Mouse (Mus musculus) CH12.LX (cell line): ENCODE data around the gene Trappc3. TPM values are rescaled to one million over a fixed set of nuclear protein-coding genes. Genes with fewer than 3 reads are reported as not detected.

Source experiments
- DNase-seq: peaks from one replicate; pipeline ENCODE4 v3.0.0-alpha.2; 2013; ENCODE audit errors: extremely low read depth
- H3K27ac ChIP-seq: 2 replicates; pipeline ENCODE4 v1.5.1; 2012; ENCODE audit warnings: low read depth, mild to moderate bottlenecking, control low read depth, moderate library complexity; ENCODE audit not compliant: insufficient read depth
- H3K27me3 ChIP-seq: replicated peaks from 2 replicates; pipeline ENCODE3; 2012; ENCODE audit warnings: inconsistent platforms
- H3K36me3 ChIP-seq, 2 experiments: replicated peaks in 1 of 2; 2 replicates each; pipeline versions ENCODE3 to v1.6.1; 2012; ENCODE audit warnings: inconsistent platforms in 1 of 2, low read length in 1 of 2, mild to moderate bottlenecking in 1 of 2, mixed read lengths in 1 of 2, moderate library complexity in 1 of 2; ENCODE audit not compliant: control insufficient read depth in 1 of 2, insufficient read depth in 1 of 2
- H3K4me1 ChIP-seq, 2 experiments: 2 replicates each; pipeline ENCODE4 v1.6.1; 2012; ENCODE audit warnings: inconsistent platforms in 1 of 2, moderate library complexity in 1 of 2; ENCODE audit not compliant: insufficient read depth in 2 of 2, control insufficient read depth in 1 of 2
- H3K4me2 ChIP-seq: 2 replicates; pipeline ENCODE4 v1.6.1; 2012; ENCODE audit warnings: low read depth, mild to moderate bottlenecking, control low read depth; ENCODE audit not compliant: poor library complexity, insufficient read depth, severe bottlenecking
- H3K4me3 ChIP-seq, 3 experiments: fragments of 150-350 bp in 1 of 3; sonication (generic) in 1 of 3; replicated peaks in 1 of 3; 2 replicates each; pipeline versions ENCODE3 to v1.5.1; 2011 to 2012; ENCODE audit warnings: low read depth in 2 of 3, low read length in 2 of 3, mild to moderate bottlenecking in 2 of 3, moderate library complexity in 2 of 3, control low read depth in 1 of 3, improper control_type of control experiment in 1 of 3, inconsistent platforms in 1 of 3, mixed read lengths in 1 of 3; ENCODE audit not compliant: poor library complexity in 1 of 3
- H3K79me2 ChIP-seq: replicated peaks from 2 replicates; pipeline ENCODE4 v1.6.1; 2012; ENCODE audit warnings: mild to moderate bottlenecking, moderate library complexity; ENCODE audit not compliant: control insufficient read depth, poor library complexity, insufficient read depth, severe bottlenecking; ENCODE audit errors: extremely low read depth
- H3K9ac ChIP-seq: 2 replicates; pipeline ENCODE4 v1.6.1; 2012; ENCODE audit warnings: low read depth, mild to moderate bottlenecking, control low read depth, moderate library complexity; ENCODE audit not compliant: insufficient read depth
- H3K9me3 ChIP-seq: replicated peaks from 2 replicates; pipeline ENCODE3; 2012; ENCODE audit warnings: low read length, inconsistent platforms, mixed read lengths
- BHLHE40 ChIP-seq: IDR thresholded peaks from 2 replicates; pipeline ENCODE4 v1.6.1; 2011; ENCODE audit warnings: mild to moderate bottlenecking, low read depth, low read length, improper control_type of control experiment
- CHD1 ChIP-seq: IDR thresholded peaks from 2 replicates; pipeline ENCODE4 v1.6.1; 2012; ENCODE audit warnings: low read depth, low read length, improper control_type of control experiment, inconsistent platforms
- CHD2 ChIP-seq: IDR thresholded peaks from 2 replicates; pipeline ENCODE4 v1.6.1; 2011; ENCODE audit warnings: low read length, improper control_type of control experiment
- CTCF ChIP-seq, 2 experiments: IDR thresholded peaks in 1 of 2; conservative IDR thresholded peaks in 1 of 2; 2 replicates each; pipeline ENCODE4 v1.5.1; 2011 to 2012; ENCODE audit warnings: low read depth in 2 of 2, low read length in 2 of 2, improper control_type of control experiment in 1 of 2, inconsistent platforms in 1 of 2, mild to moderate bottlenecking in 1 of 2, moderate library complexity in 1 of 2
- E2F4 ChIP-seq: IDR thresholded peaks from 2 replicates; pipeline ENCODE4 v1.6.1; 2011; ENCODE audit warnings: low read depth, low read length, improper control_type of control experiment; ENCODE audit not compliant: insufficient replicate concordance
- ELF1 ChIP-seq: IDR thresholded peaks from 2 replicates; pipeline ENCODE4 v1.6.1; 2014; ENCODE audit warnings: low read depth, mild to moderate bottlenecking, inconsistent platforms, low read length, improper control_type of control experiment
- ETS1 ChIP-seq: conservative IDR thresholded peaks from 2 replicates; pipeline ENCODE4 v1.6.1; 2012; ENCODE audit warnings: low read depth, mild to moderate bottlenecking, inconsistent platforms, low read length, improper control_type of control experiment, moderate library complexity
- GABPA ChIP-seq: IDR thresholded peaks from 2 replicates; pipeline ENCODE4 v1.6.1; 2012; ENCODE audit warnings: low read depth, low read length, improper control_type of control experiment, inconsistent platforms; ENCODE audit not compliant: insufficient replicate concordance
- HCFC1 ChIP-seq: IDR thresholded peaks from 2 replicates; pipeline ENCODE4 v1.6.1; 2012; ENCODE audit warnings: low read depth, mild to moderate bottlenecking, inconsistent platforms, low read length, improper control_type of control experiment
- IRF4 ChIP-seq: IDR thresholded peaks from 2 replicates; pipeline ENCODE4 v1.6.1; 2014; ENCODE audit warnings: low read depth, mild to moderate bottlenecking, inconsistent platforms, low read length, improper control_type of control experiment
- JUN ChIP-seq: IDR thresholded peaks from 2 replicates; pipeline ENCODE4 v1.6.1; 2011; ENCODE audit warnings: low read depth, mild to moderate bottlenecking, low read length, improper control_type of control experiment, moderate library complexity; ENCODE audit not compliant: insufficient read depth
- KAT2A ChIP-seq: IDR thresholded peaks from 2 replicates; pipeline ENCODE4 v1.6.1; 2012; ENCODE audit warnings: low read length, improper control_type of control experiment, inconsistent platforms; ENCODE audit not compliant: insufficient replicate concordance
- MAFK ChIP-seq: IDR thresholded peaks from 2 replicates; pipeline ENCODE4 v1.6.1; 2011; ENCODE audit warnings: low read length, improper control_type of control experiment; ENCODE audit not compliant: insufficient replicate concordance
- MAX ChIP-seq: IDR thresholded peaks from 2 replicates; pipeline ENCODE4 v1.6.1; 2011; ENCODE audit warnings: low read length, improper control_type of control experiment
- MAZ ChIP-seq: IDR thresholded peaks from 2 replicates; pipeline ENCODE4 v1.6.1; 2012; ENCODE audit warnings: low read depth, mild to moderate bottlenecking, inconsistent platforms, low read length, improper control_type of control experiment, moderate library complexity
- MEF2A ChIP-seq: IDR thresholded peaks from 2 replicates; pipeline ENCODE4 v1.6.1; 2014; ENCODE audit warnings: low read depth, mild to moderate bottlenecking, inconsistent platforms, low read length, improper control_type of control experiment, borderline replicate concordance
- MXI1 ChIP-seq: IDR thresholded peaks from 2 replicates; pipeline ENCODE4 v1.6.1; 2011; ENCODE audit warnings: mild to moderate bottlenecking, low read depth, low read length, improper control_type of control experiment
- MYC ChIP-seq: IDR thresholded peaks from 2 replicates; pipeline ENCODE4 v1.6.1; 2011; ENCODE audit warnings: low read depth, mild to moderate bottlenecking, improper control_type of control experiment, low read length
- NELFE ChIP-seq: IDR thresholded peaks from 2 replicates; pipeline ENCODE4 v1.6.1; 2011; ENCODE audit warnings: low read depth, low read length, improper control_type of control experiment
- NRF1 ChIP-seq: IDR thresholded peaks from 2 replicates; pipeline ENCODE4 v1.6.1; 2014; ENCODE audit warnings: low read depth, mild to moderate bottlenecking, inconsistent platforms, low read length, improper control_type of control experiment, moderate library complexity
- PAX5 ChIP-seq: IDR thresholded peaks from 2 replicates; pipeline ENCODE4 v1.6.1; 2012; ENCODE audit warnings: low read length, inconsistent platforms, mixed read lengths
- POLR2A ChIP-seq: IDR thresholded peaks from 2 replicates; pipeline ENCODE4 v1.6.1; 2011; ENCODE audit warnings: low read depth, mild to moderate bottlenecking, improper control_type of control experiment, low read length
- POLR2AphosphoS2 ChIP-seq: IDR thresholded peaks from 2 replicates; pipeline ENCODE4 v1.6.1; 2011; ENCODE audit warnings: low read depth, low read length, improper control_type of control experiment
- RCOR1 ChIP-seq: conservative IDR thresholded peaks from 2 replicates; pipeline ENCODE4 v1.6.1; 2012; ENCODE audit warnings: low read depth, mild to moderate bottlenecking, inconsistent platforms, low read length, improper control_type of control experiment
- SIN3A ChIP-seq: IDR thresholded peaks from 2 replicates; pipeline ENCODE4 v1.6.1; 2012; ENCODE audit warnings: low read length, improper control_type of control experiment, inconsistent platforms
- SMC3 ChIP-seq: IDR thresholded peaks from 2 replicates; pipeline ENCODE4 v1.6.1; 2011; ENCODE audit warnings: low read depth, low read length, improper control_type of control experiment
- TBP ChIP-seq: conservative IDR thresholded peaks from 2 replicates; pipeline ENCODE4 v1.6.1; 2011; ENCODE audit warnings: low read depth, low read length, improper control_type of control experiment
- TCF12 ChIP-seq: IDR thresholded peaks from 2 replicates; pipeline ENCODE4 v1.6.1; 2014; ENCODE audit warnings: low read depth, mild to moderate bottlenecking, inconsistent platforms, low read length, improper control_type of control experiment
- USF1 ChIP-seq: IDR thresholded peaks from 2 replicates; pipeline ENCODE4 v1.6.1; 2014; ENCODE audit warnings: low read depth, mild to moderate bottlenecking, inconsistent platforms, low read length, improper control_type of control experiment
- ZC3H11A ChIP-seq: IDR thresholded peaks from 2 replicates; pipeline ENCODE4 v1.6.1; 2012; ENCODE audit warnings: low read depth, mild to moderate bottlenecking, inconsistent platforms, low read length, improper control_type of control experiment
- ZMIZ1 ChIP-seq: IDR thresholded peaks from 2 replicates; pipeline ENCODE4 v1.6.1; 2012; ENCODE audit warnings: low read depth, mild to moderate bottlenecking, inconsistent platforms, low read length, improper control_type of control experiment
- ZNF384 ChIP-seq: IDR thresholded peaks from 2 replicates; pipeline ENCODE4 v1.6.1; 2012; ENCODE audit warnings: low read depth, low read length, improper control_type of control experiment, inconsistent platforms
- dilution Hi-C: fragments of 300-500 bp; cut with MboI; formaldehyde crosslinking; loops from 2 replicates; pipeline ENCODE4 v1.14.3; 2020; ENCODE audit warnings: low sequenced_read_pairs; ENCODE audit not compliant: extremely low pct_unique_long_range_greater_than_20kb, extremely low pct_ligation_motif_present
- in situ Hi-C: fragments of 300-500 bp; cut with MboI; formaldehyde crosslinking; loops from 3 replicates; pipeline ENCODE4 v1.14.3; 2019; ENCODE audit warnings: low sequenced_read_pairs, low pct_ligation_motif_present, low pct_unique_long_range_greater_than_20kb, mixed read lengths
- polyA plus RNA-seq: library from polyadenylated mRNA; unstranded; fragments of >175 nt; gene quantifications from 2 replicates; pipeline ENCODE4 v1.2.1, GENCODE M21; 2012; ENCODE audit warnings: low read depth; ENCODE audit not compliant: insufficient read length
- total RNA-seq, 2 experiments: library from RNA; depleted of rRNA; stranded (reverse); fragments of 300-350 nt in 1 of 2; fragments of >200 nt in 1 of 2; gene quantifications; 2 replicates each; pipeline ENCODE4 v1.2.3; 2012 to 2014

The Trappc3 gene
- total RNA-seq (2012; rRNA removed) = 72.7 and 81.1 TPM in 2 replicates
- 94.8 and 100 TPM in 2 replicates for total RNA-seq (2014; rRNA removed)
- polyA plus RNA-seq = 73.0 and 74.1 TPM in 2 replicates

DNA sequence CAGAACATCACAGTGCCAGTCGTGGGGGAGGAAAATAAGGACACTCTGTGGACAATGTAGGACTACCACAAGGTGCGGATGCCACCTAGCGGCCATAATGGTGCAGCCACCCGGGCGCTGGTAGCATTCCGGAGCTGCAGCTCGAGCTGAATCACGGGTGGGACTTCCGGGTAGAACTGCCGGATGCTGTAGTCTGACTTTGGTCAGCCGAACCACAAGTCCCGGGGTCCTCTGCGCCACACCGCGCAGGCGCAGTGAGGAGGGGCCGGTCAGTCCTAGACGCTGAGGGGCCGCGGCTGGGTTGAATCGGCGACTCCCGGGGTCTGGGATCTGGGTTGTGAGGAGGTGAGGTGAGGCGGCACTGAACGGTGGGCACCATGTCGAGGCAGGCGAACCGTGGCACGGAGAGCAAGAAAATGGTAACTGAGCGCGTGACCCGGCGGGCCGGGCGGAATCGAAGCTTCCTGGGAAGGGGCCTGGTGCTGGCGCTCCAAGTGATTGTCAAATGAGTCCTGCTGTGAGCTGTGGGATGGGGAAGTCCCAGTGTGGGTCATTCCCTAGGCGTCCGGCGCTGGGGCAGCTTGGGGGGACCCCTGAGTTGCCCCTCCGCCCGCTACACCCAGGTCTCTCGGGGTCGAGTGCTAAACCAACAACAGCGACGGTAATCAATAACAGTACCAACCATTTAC, at the start of gene Trappc3:
TSS of gene Trappc3 (plus strand) at position 207 of the 689 bp plus-strand sequence.
- Histone ChIP-seq H3K4me2 (peak within 1 kb of the TSS; percentile 98), H3K4me1 (peaks cover 20 to 37% of the 10 kb centered on the region in 2 experiments)
- peak; percentile 98 for DNase-seq
- in situ Hi-C loops = loop anchor here (5.0 kb wide), 1 partner anchor 35 kb away; no protein-coding TSS in a partner anchor
- TF ChIP-seq GABPA (peak; percentile 55; the same call in 1 of the 2 replicates), CHD2 (peak; percentile 72; the same call in 1 of the 2 replicates), POLR2A (peak; percentile 78), MAFK (no peak; the same call in 1 of the 2 replicates), MAX (peak; percentile 29; the same call in 1 of the 2 replicates), TCF12 (peak; percentile 74), E2F4 (no peak), KAT2A (peak; percentile 91; the same call in 1 of the 2 replicates), MXI1 (0 out of 2 replicates have a peak, but pooled peaks have one; percentile 42), ZC3H11A (peak; percentile 96), ZNF384 (no peak), ZMIZ1 (no peak), IRF4 (no peak), ETS1 (peak; percentile 46), CHD1 (peak; percentile 6; the same call in 1 of the 2 replicates), NRF1 (peak; percentile 97), MAZ (peak; percentile 47; the same call in 1 of the 2 replicates), SIN3A (peak; percentile 89), MYC (no peak), NELFE (peak; percentile 59), PAX5 (no peak), POLR2AphosphoS2 (no peak), TBP (no peak), MEF2A (peak; percentile 79; the same call in 1 of the 2 replicates), SMC3 (peak; percentile 100), JUN (no peak), RCOR1 (peak; percentile 83; the same call in 1 of the 2 replicates), BHLHE40 (peak; percentile 41), HCFC1 (peak; percentile 99), USF1 (no peak), ELF1 (peak; percentile 98), CTCF (conservative IDR thresholded peaks at IDR 0.05 in 1 of 2, IDR thresholded peaks at IDR 0.05 in 1 of 2; ENCODE audit: low read depth in 2 of 2, low read length in 2 of 2) (peak; percentile 64 to 99; a peak in 3 of 4 replicates)
- TF ChIP-seq, all 38 proteins: peak for 21
- Histone ChIP-seq H3K27ac (peak within 1 kb of the TSS; percentile 76; the same call in 1 of the 2 replicates), H3K4me3 (peak within 1 kb of the TSS; percentile 69 to 86 (median 77)), H3K79me2 (peaks cover 7% of the 10 kb centered on the region), H3K9ac (peak within 1 kb of the TSS; percentile 79), H3K27me3 (no peaks in the 10 kb centered on the region), H3K9me3 (no peaks in the 10 kb centered on the region), H3K36me3 (peaks cover 0 to 34% of the 10 kb centered on the region in 2 experiments)
- dilution Hi-C loops = no loop called here
